Mouse (Mus musculus): ENCODE data around the gene Jazf1. TPM values are rescaled to one million over a fixed set of nuclear protein-coding genes. Genes with fewer than 3 reads are reported as not detected.

The Jazf1 gene
- polyA plus RNA-seq, 1 experiment from 2014 or later = 16.2 TPM

- Histone ChIP-seq H3K4me3 (no peak overlapping the region), H3K36me3 (ENCODE audit: poor library complexity, severe bottlenecking) (no peaks in the 10 kb centered on the region), H3K27ac (no peak overlapping the region), H3K9me3 (replicated peaks) (no peaks in the 10 kb centered on the region), H3K4me2 (no peak overlapping the region), H3K4me1 (peaks cover 38% of the 10 kb centered on the region), H3K27me3 (peaks cover 73% of the 10 kb centered on the region), H3K9ac (no peak overlapping the region)
- 80% methylated on average over 15 of the region's 15 CpGs for WGBS
- peak; percentile 50; the same call in 1 of the 2 replicates for ATAC-seq
Observed at GRCm38 (mm10) chr6:52836201-52836950, 232.1 kb downstream of the Jazf1 start.

DNA sequence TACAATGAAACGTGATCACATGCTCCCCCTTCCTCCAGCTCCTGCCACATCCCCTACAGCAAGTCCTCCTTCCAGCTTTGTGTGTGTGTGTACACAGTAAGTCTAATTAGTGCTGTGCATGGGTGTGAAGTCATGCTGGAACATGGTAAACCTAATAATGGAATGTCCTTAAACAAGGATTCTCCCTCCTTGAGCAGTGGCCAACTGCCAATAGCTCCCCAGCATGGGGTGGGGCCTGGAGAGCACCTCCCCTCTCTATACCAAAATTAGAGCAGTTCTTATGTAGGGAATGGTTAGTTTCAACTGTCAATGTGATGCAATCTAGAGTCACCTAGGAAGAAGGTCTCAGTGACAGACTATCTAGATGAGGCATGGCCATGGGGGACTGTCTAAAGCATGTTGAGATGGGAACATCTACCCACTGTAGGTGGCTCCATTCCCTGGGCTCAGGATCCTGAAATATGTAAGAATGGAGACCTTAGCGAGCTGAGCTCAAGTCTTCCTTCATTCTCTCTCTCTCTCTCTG lies 240.6 kb downstream of the Jazf1 start:
- Histone ChIP-seq H3K4me3 (no peak overlapping the region), H3K27me3 (peaks cover 64% of the 10 kb centered on the region), H3K27ac (no peak overlapping the region), H3K4me2 (no peak overlapping the region), H3K9me3 (replicated peaks) (no peaks in the 10 kb centered on the region), H3K4me1 (peaks cover 49% of the 10 kb centered on the region), H3K36me3 (ENCODE audit: poor library complexity, severe bottlenecking) (no peaks in the 10 kb centered on the region), H3K9ac (no peak overlapping the region)
- no peak for ATAC-seq
- WGBS = 78% methylated on average over 2 of the region's 2 CpGs

DNA sequence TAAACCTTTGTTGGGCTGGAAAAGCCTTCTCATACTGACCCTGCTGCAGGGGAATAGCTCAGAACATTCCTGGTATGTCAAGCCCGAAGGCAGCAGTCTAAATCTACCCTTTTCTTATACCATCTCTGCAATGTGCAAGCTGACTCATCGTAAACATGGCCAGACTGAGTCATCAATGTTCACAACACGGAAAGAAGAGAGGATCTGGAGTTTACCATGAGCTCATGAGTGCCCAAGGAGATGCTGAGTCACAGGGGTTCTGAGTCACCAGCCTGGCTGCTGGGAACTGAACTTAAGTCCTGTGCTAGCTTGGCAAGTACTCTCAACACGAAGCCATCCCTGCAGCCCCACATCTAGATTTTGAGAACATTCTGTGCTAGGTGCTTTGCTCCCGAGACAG lies 242.9 kb downstream of the Jazf1 start:
- Histone ChIP-seq H3K9me3 (replicated peaks) (no peaks in the 10 kb centered on the region), H3K4me3 (no peak overlapping the region), H3K4me1 (peaks cover 55% of the 10 kb centered on the region), H3K4me2 (no peak overlapping the region), H3K27me3 (peaks cover 65% of the 10 kb centered on the region), H3K36me3 (ENCODE audit: poor library complexity, severe bottlenecking) (no peaks in the 10 kb centered on the region), H3K9ac (no peak overlapping the region), H3K27ac (peak overlapping the region; percentile 8; the same call in 1 of the 2 replicates)
- 75% methylated on average over 5 of the region's 5 CpGs for WGBS
- ATAC-seq = no peak

- 36% methylated on average over 3 of the region's 3 CpGs for WGBS
- H3K9ac ChIP-seq = no peak overlapping the region
- H3K4me3 ChIP-seq = no peak overlapping the region
- peaks cover 58% of the 10 kb centered on the region for H3K4me1 ChIP-seq
- H3K27me3 ChIP-seq = peaks cover 66% of the 10 kb centered on the region
- peak; percentile 94 for ATAC-seq
- H3K4me2 ChIP-seq = no peak overlapping the region
- H3K27ac ChIP-seq = peak overlapping the region; percentile 73; the same call in 1 of the 2 replicates
- H3K36me3 ChIP-seq (ENCODE audit: poor library complexity, severe bottlenecking) = no peaks in the 10 kb centered on the region
- no peaks in the 10 kb centered on the region for H3K9me3 ChIP-seq (replicated peaks)
Observed at GRCm38 (mm10) chr6:52824977-52825482, 243.4 kb downstream of the Jazf1 start.

- 6% methylated on average over 7 of the region's 7 CpGs for WGBS
- ATAC-seq = no peak
- Histone ChIP-seq H3K4me2 (no peak overlapping the region), H3K9me3 (replicated peaks) (no peaks in the 10 kb centered on the region), H3K4me3 (no peak overlapping the region), H3K27me3 (peaks cover 62% of the 10 kb centered on the region), H3K36me3 (ENCODE audit: poor library complexity, severe bottlenecking) (no peaks in the 10 kb centered on the region), H3K27ac (no peak overlapping the region), H3K4me1 (peaks cover 49% of the 10 kb centered on the region), H3K9ac (no peak overlapping the region)
Observed at GRCm38 (mm10) chr6:52823064-52823463, 245.4 kb downstream of the Jazf1 start.

GRCm38 (mm10) chr6:52822625-52823024 lies 245.8 kb downstream of the Jazf1 start:
- peaks cover 60% of the 10 kb centered on the region for H3K27me3 ChIP-seq
- no peaks in the 10 kb centered on the region for H3K9me3 ChIP-seq (replicated peaks)
- H3K4me2 ChIP-seq = no peak overlapping the region
- H3K9ac ChIP-seq = no peak overlapping the region
- H3K36me3 ChIP-seq (ENCODE audit: poor library complexity, severe bottlenecking) = no peaks in the 10 kb centered on the region
- ATAC-seq = no peak
- no peak overlapping the region for H3K27ac ChIP-seq
- 68% methylated on average over 2 of the region's 2 CpGs for WGBS
- H3K4me3 ChIP-seq = no peak overlapping the region
- H3K4me1 ChIP-seq = peaks cover 49% of the 10 kb centered on the region

GRCm38 (mm10) chr6:52819353-52819752 lies 249.1 kb downstream of the Jazf1 start:
- WGBS = 69% methylated on average over 8 of the region's 8 CpGs
- H3K27me3 ChIP-seq = peaks cover 62% of the 10 kb centered on the region
- H3K4me1 ChIP-seq = peaks cover 34% of the 10 kb centered on the region
- H3K36me3 ChIP-seq (ENCODE audit: poor library complexity, severe bottlenecking) = no peaks in the 10 kb centered on the region
- H3K9me3 ChIP-seq (replicated peaks) = no peaks in the 10 kb centered on the region
- H3K4me2 ChIP-seq = no peak overlapping the region
- H3K27ac ChIP-seq = no peak overlapping the region
- no peak overlapping the region for H3K4me3 ChIP-seq
- H3K9ac ChIP-seq = no peak overlapping the region
- no peak for ATAC-seq

- Histone ChIP-seq H3K9ac (no peak overlapping the region), H3K4me2 (no peak overlapping the region), H3K36me3 (ENCODE audit: poor library complexity, severe bottlenecking) (no peaks in the 10 kb centered on the region), H3K27me3 (peaks cover 62% of the 10 kb centered on the region), H3K27ac (no peak overlapping the region), H3K9me3 (replicated peaks) (no peaks in the 10 kb centered on the region), H3K4me3 (no peak overlapping the region), H3K4me1 (peaks cover 21% of the 10 kb centered on the region)
- no peak for ATAC-seq
- 87% methylated on average over 4 of the region's 4 CpGs for WGBS
Observed at GRCm38 (mm10) chr6:52818041-52818440, 250.4 kb downstream of the Jazf1 start.

- Histone ChIP-seq H3K36me3 (ENCODE audit: poor library complexity, severe bottlenecking) (no peaks in the 10 kb centered on the region), H3K4me3 (no peak overlapping the region), H3K4me2 (no peak overlapping the region), H3K27ac (no peak overlapping the region), H3K9ac (no peak overlapping the region), H3K27me3 (peaks cover 55% of the 10 kb centered on the region), H3K9me3 (replicated peaks) (no peaks in the 10 kb centered on the region), H3K4me1 (peaks cover 14% of the 10 kb centered on the region; the same call in 1 of the 2 replicates)
- WGBS = 85% methylated on average over 10 of the region's 10 CpGs
- ATAC-seq = no peak
Observed at GRCm38 (mm10) chr6:52817203-52817874, 251.1 kb downstream of the Jazf1 start.

DNA sequence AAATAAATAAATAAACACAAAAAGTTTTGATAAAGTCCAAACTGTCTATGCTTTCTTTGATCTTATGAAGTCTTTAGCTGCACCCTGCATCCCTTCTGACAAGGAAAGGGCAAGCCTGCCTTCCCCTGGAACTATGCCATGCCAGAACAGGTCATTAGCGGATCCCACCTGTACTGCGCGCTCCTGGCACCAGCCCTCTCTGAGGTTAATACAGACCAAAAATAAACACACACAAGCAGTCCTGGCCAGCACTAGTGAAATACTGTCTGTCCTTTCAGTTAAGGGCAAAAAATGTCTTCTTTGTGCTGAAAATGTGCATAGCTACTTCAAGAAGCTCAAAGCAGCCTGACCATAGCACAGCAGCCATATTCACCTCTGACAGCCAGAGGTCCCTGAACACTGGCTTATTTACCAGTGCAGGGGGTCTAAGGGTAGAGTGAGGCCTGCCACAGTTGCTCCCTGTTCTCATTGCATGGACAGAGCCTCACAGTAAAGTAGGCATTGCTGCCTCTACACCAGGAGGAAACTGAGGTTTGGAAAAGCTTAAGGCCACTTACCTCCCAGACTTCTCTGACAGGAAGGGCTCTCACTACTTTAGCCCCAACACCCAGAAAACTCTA lies 263.1 kb downstream of the Jazf1 start:
- no peak for ATAC-seq
- 83% methylated on average over 3 of the region's 3 CpGs for WGBS

DNA sequence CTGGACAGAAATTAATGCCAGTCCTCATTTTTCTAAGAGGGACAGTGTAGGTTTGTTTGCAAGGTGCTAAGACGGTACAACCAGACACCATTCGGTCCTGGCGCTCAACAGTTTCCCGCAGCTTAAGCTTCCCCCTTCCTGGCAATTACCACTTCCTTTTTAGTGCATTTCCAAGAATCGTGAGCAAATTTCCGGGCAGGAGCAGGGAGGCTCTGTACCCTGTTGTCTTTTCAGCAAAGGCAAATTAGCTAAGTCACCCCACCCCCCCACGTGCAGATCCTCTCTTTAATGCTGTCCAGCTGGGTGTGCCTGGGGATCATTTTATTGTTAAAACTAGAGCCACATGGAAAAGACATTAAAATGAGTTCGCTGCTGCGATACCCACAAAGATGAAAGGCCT lies 266.2 kb downstream of the Jazf1 start:
- ATAC-seq = no peak
- Histone ChIP-seq H3K4me2 (no peak overlapping the region), H3K27me3 (0 out of 2 replicates have a peak, but pooled peaks cover 3% of the 10 kb centered on the region), H3K9me3 (replicated peaks) (no peaks in the 10 kb centered on the region), H3K4me1 (peaks cover 12% of the 10 kb centered on the region), H3K4me3 (no peak overlapping the region), H3K9ac (no peak overlapping the region), H3K27ac (no peak overlapping the region), H3K36me3 (ENCODE audit: poor library complexity, severe bottlenecking) (no peaks in the 10 kb centered on the region)
- WGBS = 46% methylated on average over 9 of the region's 9 CpGs

More for the DNA sequence above, 263.1 kb downstream of the Jazf1 start:
- H3K27ac ChIP-seq = no peak overlapping the region
- no peaks in the 10 kb centered on the region for H3K9me3 ChIP-seq (replicated peaks)
- 0 out of 2 replicates have a peak, but pooled peaks cover 4% of the 10 kb centered on the region for H3K27me3 ChIP-seq
- no peak overlapping the region for H3K4me3 ChIP-seq
- H3K9ac ChIP-seq = no peak overlapping the region
- H3K4me2 ChIP-seq = no peak overlapping the region
- H3K4me1 ChIP-seq = 0 out of 2 replicates have a peak, but pooled peaks cover 2% of the 10 kb centered on the region
- no peaks in the 10 kb centered on the region for H3K36me3 ChIP-seq (ENCODE audit: poor library complexity, severe bottlenecking)
